Mouse (Mus musculus): ENCODE data around the gene Trpv4. TPM values are rescaled to one million over a fixed set of nuclear protein-coding genes. Genes with fewer than 3 reads are reported as not detected.
A peak's percentile ranks its signal among the peaks of the same experiment; 100 is the strongest.

Trpv4 gene
- polyA plus RNA-seq, 1 experiment from 2014 or later: 0.38 TPM

- peaks cover 28% of the 10 kb centered on the region for H3K27me3 ChIP-seq (ENCODE audit: insufficient read depth, low read length)
- 36% methylated on average over 1 of the region's 2 CpGs for WGBS (ENCODE audit: insufficient replicate concordance)
- 0 out of 2 replicates have a peak overlapping the region, but pooled peaks have one; percentile 26 for H3K4me2 ChIP-seq (ENCODE audit: low read depth, low read length)
- DNase-seq: no peak
- peaks cover 42% of the 10 kb centered on the region for H3K4me1 ChIP-seq (ENCODE audit: insufficient read depth)
- H3K9ac ChIP-seq (replicated peaks): no peak overlapping the region
- no peak overlapping the region for H3K4me3 ChIP-seq (ENCODE audit: low read depth, low read length)
- peak; percentile 28; the same call in 1 of the 2 replicates for ATAC-seq
- TF ChIP-seq EP300 (IDR thresholded peaks at IDR 0.05; ENCODE audit: low read depth): no peak
- no peak for TF ChIP-seq CTCF (IDR thresholded peaks at IDR 0.05; ENCODE audit: low read depth)
- no peaks in the 10 kb centered on the region for H3K9me3 ChIP-seq (ENCODE audit: low read length)
- 0 out of 2 replicates have a peak overlapping the region, but pooled peaks have one; percentile 45 for H3K27ac ChIP-seq (ENCODE audit: low read depth)
- H3K36me3 ChIP-seq (replicated peaks; ENCODE audit: insufficient read depth, low read length): no peaks in the 10 kb centered on the region
Measured at GRCm38 (mm10) chr5:114572997-114573396, 85.2 kb downstream of the Trpv4 start.

Other genes with a start within 250 kb of the Trpv4 start
- 3.8 and 4.5 TPM in 2 replicates for gene Mmab, start 214.4 kb downstream of the Trpv4 start, polyA plus RNA-seq (2015; fragmentation: Nextera tagmentation; extraction: Ambion mirVana)
- 9.4 and 10.7 TPM in 2 replicates for gene Mvk, start 214.2 kb downstream of the Trpv4 start, polyA plus RNA-seq (2015; fragmentation: Nextera tagmentation; extraction: Ambion mirVana)
- gene Fam222a, start 90.4 kb downstream of the Trpv4 start, polyA plus RNA-seq (2015; fragmentation: Nextera tagmentation; extraction: Ambion mirVana): 0.80 and 1.8 TPM in 2 replicates
- 23.1 and 23.8 TPM in 2 replicates for gene Gltp, start 32.6 kb upstream of the Trpv4 start, polyA plus RNA-seq (2015; fragmentation: Nextera tagmentation; extraction: Ambion mirVana)
- gene Tchp, start 49.3 kb upstream of the Trpv4 start, polyA plus RNA-seq (2015; fragmentation: Nextera tagmentation; extraction: Ambion mirVana): 1.9 and 2.4 TPM in 2 replicates
- gene Ankrd13a, start 116.3 kb upstream of the Trpv4 start, polyA plus RNA-seq (2015; fragmentation: Nextera tagmentation; extraction: Ambion mirVana): 26.7 TPM in 2 replicates
- gene Git2, start 117.1 kb upstream of the Trpv4 start, polyA plus RNA-seq (2015; fragmentation: Nextera tagmentation; extraction: Ambion mirVana): 10.5 and 11.1 TPM in 2 replicates
- 31.2 and 32.5 TPM in 2 replicates for gene 1500011B03Rik, start 165.0 kb upstream of the Trpv4 start, polyA plus RNA-seq (2015; fragmentation: Nextera tagmentation; extraction: Ambion mirVana)
- gene 4930519G04Rik, start 195.2 kb upstream of the Trpv4 start, polyA plus RNA-seq (2015; fragmentation: Nextera tagmentation; extraction: Ambion mirVana): not detected in 2 replicates
- not detected in 2 replicates for gene Gm9936, start 200.3 kb upstream of the Trpv4 start, polyA plus RNA-seq (2015; fragmentation: Nextera tagmentation; extraction: Ambion mirVana)
- gene Oasl2, start 238.5 kb upstream of the Trpv4 start, polyA plus RNA-seq (2015; fragmentation: Nextera tagmentation; extraction: Ambion mirVana): 7.8 and 10.1 TPM in 2 replicates